Mouse (Mus musculus): ENCODE data around the gene Timeless. TPM values are rescaled to one million over a fixed set of nuclear protein-coding genes. Genes with fewer than 3 reads are reported as not detected.

Gene Timeless
- polyA plus RNA-seq, 1 experiment, result 6.4 TPM

GRCm38 (mm10) chr10:128194024-128194550 is 37.8 kb upstream of the Timeless start, which contains the start of gene Gls2:
Gls2 (plus strand) TSS chr10:128194457.
- H3K4me1 ChIP-seq (ENCODE audit: control insufficient read depth, insufficient read depth, low read length), result no peaks in the 10 kb centered on the region
- no peak for TF ChIP-seq POLR2A (IDR thresholded peaks at IDR 0.05; ENCODE audit: borderline replicate concordance, low read depth, low read length)
- TF ChIP-seq CTCF (IDR thresholded peaks at IDR 0.05; ENCODE audit: low read depth, low read length), result no peak
- no peak within 1 kb of the TSS for H3K27ac ChIP-seq (ENCODE audit: insufficient read depth, low read depth, low read length)
- H3K4me3 ChIP-seq (ENCODE audit: insufficient read depth, low read length), result peak within 1 kb of the TSS; percentile 93

GRCm38 (mm10) chr10:128194551-128195461 is 37.1 kb upstream of the Timeless start:
- peak overlapping the region; percentile 93 for H3K4me3 ChIP-seq (ENCODE audit: insufficient read depth, low read length)
- TF ChIP-seq CTCF (IDR thresholded peaks at IDR 0.05; ENCODE audit: low read depth, low read length) (no peak), POLR2A (IDR thresholded peaks at IDR 0.05; ENCODE audit: borderline replicate concordance, low read depth, low read length) (no peak)
- H3K4me1 ChIP-seq (ENCODE audit: control insufficient read depth, insufficient read depth, low read length), result no peaks in the 10 kb centered on the region
- no peak overlapping the region for H3K27ac ChIP-seq (ENCODE audit: insufficient read depth, low read depth, low read length)

GRCm38 (mm10) chr10:128201856-128202255 is 30.0 kb upstream of the Timeless start:
- Histone ChIP-seq H3K4me3 (ENCODE audit: insufficient read depth, low read length) (no peak overlapping the region), H3K27ac (ENCODE audit: insufficient read depth, low read depth, low read length) (no peak overlapping the region), H3K4me1 (ENCODE audit: control insufficient read depth, insufficient read depth, low read length) (no peaks in the 10 kb centered on the region)
- TF ChIP-seq POLR2A (IDR thresholded peaks at IDR 0.05; ENCODE audit: borderline replicate concordance, low read depth, low read length), result no peak

- no peak overlapping the region for H3K27ac ChIP-seq (ENCODE audit: insufficient read depth, low read depth, low read length)
- no peak overlapping the region for H3K4me3 ChIP-seq (ENCODE audit: insufficient read depth, low read length)
- no peaks in the 10 kb centered on the region for H3K4me1 ChIP-seq (ENCODE audit: control insufficient read depth, insufficient read depth, low read length)
- TF ChIP-seq POLR2A (IDR thresholded peaks at IDR 0.05; ENCODE audit: borderline replicate concordance, low read depth, low read length), result no peak
- TF ChIP-seq CTCF (IDR thresholded peaks at IDR 0.05; ENCODE audit: low read depth, low read length), result no peak
Observed at GRCm38 (mm10) chr10:128204941-128205340, 26.9 kb upstream of the Timeless start.

- H3K4me3 ChIP-seq (ENCODE audit: insufficient read depth, low read length), result no peak overlapping the region
- H3K4me1 ChIP-seq (ENCODE audit: control insufficient read depth, insufficient read depth, low read length), result peaks cover 13% of the 10 kb centered on the region; the same call in 1 of the 2 replicates
- TF ChIP-seq CTCF (IDR thresholded peaks at IDR 0.05; ENCODE audit: low read depth, low read length), result no peak
- no peak for TF ChIP-seq POLR2A (IDR thresholded peaks at IDR 0.05; ENCODE audit: borderline replicate concordance, low read depth, low read length)
- H3K27ac ChIP-seq (ENCODE audit: insufficient read depth, low read depth, low read length), result no peak overlapping the region
Observed at GRCm38 (mm10) chr10:128208326-128208725, 23.5 kb upstream of the Timeless start.

GRCm38 (mm10) chr10:128209311-128210009 is 22.4 kb upstream of the Timeless start:
- TF ChIP-seq POLR2A (IDR thresholded peaks at IDR 0.05; ENCODE audit: borderline replicate concordance, low read depth, low read length) (no peak), CTCF (IDR thresholded peaks at IDR 0.05; ENCODE audit: low read depth, low read length) (no peak)
- no peak overlapping the region for H3K4me3 ChIP-seq (ENCODE audit: insufficient read depth, low read length)
- H3K4me1 ChIP-seq (ENCODE audit: control insufficient read depth, insufficient read depth, low read length), result peaks cover 13% of the 10 kb centered on the region; the same call in 1 of the 2 replicates

GRCm38 (mm10) chr10:128210131-128210530 is 21.7 kb upstream of the Timeless start:
- Histone ChIP-seq H3K4me1 (ENCODE audit: control insufficient read depth, insufficient read depth, low read length) (peaks cover 13% of the 10 kb centered on the region; the same call in 1 of the 2 replicates), H3K4me3 (ENCODE audit: insufficient read depth, low read length) (no peak overlapping the region), H3K27ac (ENCODE audit: insufficient read depth, low read depth, low read length) (no peak overlapping the region)
- TF ChIP-seq POLR2A (IDR thresholded peaks at IDR 0.05; ENCODE audit: borderline replicate concordance, low read depth, low read length) (no peak), CTCF (IDR thresholded peaks at IDR 0.05; ENCODE audit: low read depth, low read length) (no peak)

More at GRCm38 (mm10) chr10:128209311-128210009, 22.4 kb upstream of the Timeless start:
- no peak overlapping the region for H3K27ac ChIP-seq (ENCODE audit: insufficient read depth, low read depth, low read length)

- Histone ChIP-seq H3K4me1 (ENCODE audit: control insufficient read depth, insufficient read depth, low read length) (peaks cover 13% of the 10 kb centered on the region; the same call in 1 of the 2 replicates), H3K4me3 (ENCODE audit: insufficient read depth, low read length) (peak overlapping the region; percentile 68), H3K27ac (ENCODE audit: insufficient read depth, low read depth, low read length) (no peak overlapping the region)
- no peak for TF ChIP-seq CTCF (IDR thresholded peaks at IDR 0.05; ENCODE audit: low read depth, low read length)
- no peak for TF ChIP-seq POLR2A (IDR thresholded peaks at IDR 0.05; ENCODE audit: borderline replicate concordance, low read depth, low read length)
Observed at GRCm38 (mm10) chr10:128210954-128211353, 20.9 kb upstream of the Timeless start.

- peak; percentile 64; the same call in 1 of the 2 replicates for TF ChIP-seq POLR2A (IDR thresholded peaks at IDR 0.05; ENCODE audit: borderline replicate concordance, low read depth, low read length)
- TF ChIP-seq CTCF (IDR thresholded peaks at IDR 0.05; ENCODE audit: low read depth, low read length), result no peak
- H3K4me3 ChIP-seq (ENCODE audit: insufficient read depth, low read length), result peak within 1 kb of the TSS; percentile 68
- H3K4me1 ChIP-seq (ENCODE audit: control insufficient read depth, insufficient read depth, low read length), result peaks cover 13% of the 10 kb centered on the region; the same call in 1 of the 2 replicates
- H3K27ac ChIP-seq (ENCODE audit: insufficient read depth, low read depth, low read length), result no peak within 1 kb of the TSS
Observed at GRCm38 (mm10) chr10:128211390-128212108, 20.3 kb upstream of the Timeless start, which contains the start of gene Spryd4. Spryd4 (minus strand) TSS chr10:128211807.

Data from bone marrow macrophage, adult 2 months (primary cell).